Mouse (Mus musculus) thymus, adult 2 months (tissue): ENCODE measurements around the gene Ralb.

Experiments
- CTCF ChIP-seq: fragments of 200-500 bp; IDR thresholded peaks from 2 replicates; pipeline ENCODE4 v1.5.1; 2012; ENCODE audit warnings: mild to moderate bottlenecking, control low read depth, low read length, moderate library complexity, borderline replicate concordance; ENCODE audit not compliant: control insufficient read depth, poor library complexity, insufficient read depth; ENCODE audit errors: extremely low read depth
- POLR2A ChIP-seq: fragments of 200-500 bp; IDR thresholded peaks from 2 replicates; pipeline ENCODE4 v1.6.1; 2012; ENCODE audit warnings: mild to moderate bottlenecking, low read length, control low read depth, moderate library complexity; ENCODE audit not compliant: control insufficient read depth, poor library complexity, insufficient read depth; ENCODE audit errors: extremely low read depth

- no peak for TF ChIP-seq POLR2A
- TF ChIP-seq CTCF, result no peak
These were observed 6.3 kb upstream of the Ralb start for GRCm38 (mm10) chr1:119510857-119511256.
